ENCODE assay signal across 10 mouse cellular contexts in the genomic region with DNA sequence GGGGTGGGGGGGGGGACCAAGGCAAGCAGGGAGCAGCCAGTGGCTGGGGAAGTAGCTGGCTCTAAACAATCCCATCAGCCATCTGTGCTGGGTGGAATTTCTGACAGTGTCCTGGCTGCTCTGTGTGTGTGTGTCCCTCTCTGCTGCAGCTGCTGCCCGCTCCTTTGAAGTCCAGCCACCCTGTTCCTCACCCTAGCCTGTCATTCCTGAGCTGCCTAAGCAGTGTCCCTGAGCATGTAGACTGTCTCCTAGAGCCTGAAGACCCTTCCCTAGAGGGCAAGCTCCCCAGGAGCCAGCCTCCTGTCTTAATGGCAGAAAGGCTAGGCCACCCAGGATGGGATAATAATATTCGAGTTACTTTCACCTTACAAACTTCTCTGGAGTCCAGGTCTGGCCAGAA. TPM values are rescaled to one million over a fixed set of nuclear protein-coding genes. Genes with fewer than 3 reads are reported as not detected.
A peak's percentile ranks its signal among the peaks of the same experiment; 100 is the strongest.
DNase-seq lines count a peak whose midpoint lies in the region; ATAC-seq and TF ChIP-seq lines count a peak whose summit lies in the region.
"Had no signal": no experiment of that assay in that cellular context is flagged by ENCODE, and none has a peak within 500 bp of the region (broad histone marks: within the 10 kb centered on the region; RNA-seq: fewer than 3 reads in every experiment).

No protein-coding gene starts in this region.

- H3K4me2 ChIP-seq in lung, embryonic 15.5 days = no peak overlapping the region
- no peak overlapping the region for H3K4me2 ChIP-seq in heart, embryonic 15.5 days
- H3K4me2 ChIP-seq in myocyte (ENCODE audit: low read depth) = peak overlapping the region; percentile 14

- H3K79me2 ChIP-seq in myocyte (ENCODE audit: control insufficient read depth, insufficient read depth) = peaks cover 7% of the 10 kb centered on the region

- peak; percentile 32 for DNase-seq in embryo, embryonic 10.5 days (ENCODE audit: low spot score)
- no peak for DNase-seq in embryo, embryonic 11 days
- no peak for DNase-seq in lung, postnatal 14 days
- DNase-seq in right cerebral cortex, postnatal 4 days = no peak
- no peak for DNase-seq in adrenal gland, postnatal 10 days
- DNase-seq: liver; thymus, postnatal 4 days had no signal

- H3K36me3 ChIP-seq in lung, embryonic 15.5 days = no peaks in the 10 kb centered on the region
- no peaks in the 10 kb centered on the region for H3K36me3 ChIP-seq in heart, embryonic 15.5 days
- no peaks in the 10 kb centered on the region for H3K36me3 ChIP-seq in myocyte (ENCODE audit: control insufficient read depth, insufficient read depth)

- H3K9me3 ChIP-seq in lung, embryonic 15.5 days = no peaks in the 10 kb centered on the region
- no peaks in the 10 kb centered on the region for H3K9me3 ChIP-seq in heart, embryonic 15.5 days (replicated peaks)

- no peak overlapping the region for H3ac ChIP-seq in myocyte (ENCODE audit: control insufficient read depth, insufficient read length)

- H3K9ac ChIP-seq in lung, embryonic 15.5 days = no peak overlapping the region; the same call in 1 of the 2 replicates
- no peak overlapping the region; the same call in 1 of the 2 replicates for H3K9ac ChIP-seq in heart, embryonic 15.5 days

- peak; percentile 60; the same call in 1 of the 2 replicates for ATAC-seq in lung, embryonic 15.5 days (ENCODE audit: borderline replicate concordance, extremely low read depth, low FRiP score, low TSS enrichment)
- ATAC-seq in heart, embryonic 15.5 days (replicated peaks; ENCODE audit: insufficient number of reproducible peaks, insufficient read depth, low FRiP score, low read depth) = no peak

- H3K27me3 ChIP-seq in lung, embryonic 15.5 days = no peaks in the 10 kb centered on the region
- H3K27me3 ChIP-seq in heart, embryonic 15.5 days = no peaks in the 10 kb centered on the region
- H3K27me3 ChIP-seq in myocyte (ENCODE audit: control insufficient read depth, insufficient read depth, insufficient read length) = no peaks in the 10 kb centered on the region

- H3K4me3 ChIP-seq in lung, embryonic 15.5 days = no peak overlapping the region
- H3K4me3 ChIP-seq in heart, embryonic 15.5 days = no peak overlapping the region
- no peak overlapping the region for H3K4me3 ChIP-seq in myocyte

- peaks cover 87% of the 10 kb centered on the region for H3K4me1 ChIP-seq in lung, embryonic 15.5 days
- peaks cover 85% of the 10 kb centered on the region for H3K4me1 ChIP-seq in heart, embryonic 15.5 days (replicated peaks)

- peak overlapping the region; percentile 88 for H3K27ac ChIP-seq in lung, embryonic 15.5 days
- peak overlapping the region; percentile 77 for H3K27ac ChIP-seq in heart, embryonic 15.5 days

- TF ChIP-seq POLR2A in myocyte (IDR thresholded peaks at IDR 0.05; ENCODE audit: insufficient read length, low read depth) = no peak

- 29% methylated on average over 2 of the region's 2 CpGs for WGBS in lung, embryonic 15.5 days
- 43% methylated on average over 2 of the region's 2 CpGs for WGBS in heart, embryonic 15.5 days

TF ChIP-seq in myocyte, 11 proteins besides CTCF, POLR2A, EP300 and RAD21:
- TF ChIP-seq CEBPB (IDR thresholded peaks at IDR 0.05; ENCODE audit: insufficient read depth, poor library complexity, severe bottlenecking) (no peak), MYOD1 (IDR thresholded peaks at IDR 0.05; ENCODE audit: control insufficient read depth in 1 of 3, insufficient read length in 2 of 3, low read depth in 2 of 3) (peak; percentile 82 to 95 (median 87)), TCF12 (IDR thresholded peaks at IDR 0.05; ENCODE audit: insufficient read depth, poor library complexity, severe bottlenecking) (peak; percentile 64), POLR2AphosphoS2 (IDR thresholded peaks at IDR 0.05; ENCODE audit: insufficient read length, low read depth) (no peak), TCF3 (IDR thresholded peaks at IDR 0.05; ENCODE audit: insufficient read length, low read depth) (peak; percentile 72), SRF (IDR thresholded peaks at IDR 0.05; ENCODE audit: control insufficient read depth, insufficient read length, low read depth) (peak; percentile 31), MYOG (IDR thresholded peaks at IDR 0.05; ENCODE audit: control insufficient read depth in 1 of 3, insufficient read depth in 1 of 3, insufficient read length in 2 of 3, low read depth in 2 of 3) (peak; percentile 85 to 96 (median 93)), E2F4 (IDR thresholded peaks at IDR 0.05; ENCODE audit: insufficient read depth) (no peak)
TF ChIP-seq in myocyte: peak in this region for 5.

RNA-seq across cellular contexts. Expression of a gene that starts 47.8 kb away (rescaled TPM):
- polyA plus RNA-seq in lung, embryonic 15.5 days (2015; fragmentation: Nextera tagmentation; extraction: Ambion mirVana) = 57.4 and 59.4 TPM in 2 replicates
- 80.7 and 93.9 TPM in 2 replicates for polyA plus RNA-seq in heart, embryonic 15.5 days (2015; fragmentation: Nextera tagmentation; extraction: Ambion mirVana)
- polyA plus RNA-seq in myocyte (2012; fragmentation: generic; extraction: Trizol) = 319 TPM
- 100 to 1,000 TPM; 175 to 192 TPM for total RNA-seq in adrenal gland, postnatal 10 days (2021)

RNA-seq across cellular contexts. Expression of a gene that starts 58.5 kb away (rescaled TPM):
- polyA plus RNA-seq in lung, embryonic 15.5 days (2015; fragmentation: Nextera tagmentation; extraction: Ambion mirVana) = 17.7 and 19.7 TPM in 2 replicates
- 18.4 and 20.3 TPM in 2 replicates for polyA plus RNA-seq in heart, embryonic 15.5 days (2015; fragmentation: Nextera tagmentation; extraction: Ambion mirVana)
- polyA plus RNA-seq in myocyte (2012; fragmentation: generic; extraction: Trizol) = 40.8 TPM
- total RNA-seq in adrenal gland, postnatal 10 days (2021) = 10 to 100 TPM; 32.4 to 43.1 TPM
